In genomic region chr9:41611534-41612451, GRCm38 (mm10) we compare ENCODE assay signal across 7 mouse cellular contexts.
DNase-seq lines count a peak whose midpoint lies in the region; ATAC-seq and TF ChIP-seq lines count a peak whose summit lies in the region.

No protein-coding gene starts in this region.

- ATAC-seq in hematopoietic stem cell, adult 5-6 weeks (replicated peaks in 1 of 2; ENCODE audit: insufficient read depth in 1 of 2, low FRiP score in 2 of 2, low TSS enrichment in 1 of 2, low read depth in 1 of 2, poor library complexity in 2 of 2, severe bottlenecking in 2 of 2) = peak; percentile 67 to 81

- H3K9me3 ChIP-seq in CH12.LX (replicated peaks; ENCODE audit: low read length) = no peaks in the 10 kb centered on the region
- H3K9me3 ChIP-seq in embryonic facial prominence, embryonic 10.5 days = no peaks in the 10 kb centered on the region

- no peak for TF ChIP-seq POLR2A in CH12.LX (IDR thresholded peaks at IDR 0.05; ENCODE audit: low read depth, low read length)
- no peak for TF ChIP-seq POLR2A in myocyte (IDR thresholded peaks at IDR 0.05; ENCODE audit: insufficient read length, low read depth)

- TF ChIP-seq RAD21 in CH12.LX (IDR thresholded peaks at IDR 0.05; ENCODE audit: low read depth, low read length) = no peak

- H3K79me2 ChIP-seq in CH12.LX (replicated peaks; ENCODE audit: control insufficient read depth, extremely low read depth, insufficient read depth, poor library complexity, severe bottlenecking) = no peaks in the 10 kb centered on the region
- H3K79me2 ChIP-seq in myocyte (ENCODE audit: control insufficient read depth, insufficient read depth) = no peaks in the 10 kb centered on the region

- TF ChIP-seq EP300 in CH12.LX (IDR thresholded peaks at IDR 0.05; ENCODE audit: low read length) = no peak

- H3K27ac ChIP-seq in CH12.LX (ENCODE audit: insufficient read depth, low read depth) = no peak overlapping the region
- H3K27ac ChIP-seq in embryonic facial prominence, embryonic 10.5 days (replicated peaks) = peak overlapping the region; percentile 84

- H3ac ChIP-seq in myocyte (ENCODE audit: control insufficient read depth, insufficient read length) = no peak overlapping the region

- WGBS in embryonic facial prominence, embryonic 10.5 days = 19% methylated on average over 11 of the region's 11 CpGs

- DNase-seq in 3T3-L1 (ENCODE audit: low read depth, low spot score) (peak; percentile 93), CH12.LX (ENCODE audit: extremely low read depth) (peak; percentile 66)
- DNase-seq in embryonic facial prominence, embryonic 10.5 days (ENCODE audit: low spot score) = peak; percentile 85
- DNase-seq in left cerebral cortex, adult 9 months (ENCODE audit: low spot score in 2 of 2) = peak; percentile 45 to 70
- no peak for DNase-seq in spleen, adult 12 weeks (ENCODE audit: low spot score)

- no peaks in the 10 kb centered on the region for H3K36me3 ChIP-seq in CH12.LX (replicated peaks in 1 of 2; ENCODE audit: control insufficient read depth in 1 of 2, insufficient read depth in 1 of 2, low read length in 1 of 2)
- H3K36me3 ChIP-seq in embryonic facial prominence, embryonic 10.5 days (replicated peaks) = no peaks in the 10 kb centered on the region
- no peaks in the 10 kb centered on the region for H3K36me3 ChIP-seq in myocyte (ENCODE audit: control insufficient read depth, insufficient read depth)

- peaks cover 0 to 7% of the 10 kb centered on the region in 2 experiments; a peak in 1 of 4 replicates for H3K4me1 ChIP-seq in CH12.LX (ENCODE audit: control insufficient read depth in 1 of 2, insufficient read depth in 2 of 2)
- peaks cover 59% of the 10 kb centered on the region for H3K4me1 ChIP-seq in embryonic facial prominence, embryonic 10.5 days

- TF ChIP-seq CTCF in CH12.LX (conservative IDR thresholded peaks at IDR 0.05 in 1 of 2, IDR thresholded peaks at IDR 0.05 in 1 of 2; ENCODE audit: low read depth in 2 of 2, low read length in 2 of 2) = no peak

- no peaks in the 10 kb centered on the region for H3K27me3 ChIP-seq in CH12.LX (replicated peaks)
- no peaks in the 10 kb centered on the region for H3K27me3 ChIP-seq in embryonic facial prominence, embryonic 10.5 days (replicated peaks; ENCODE audit: low read depth, poor library complexity, severe bottlenecking)
- H3K27me3 ChIP-seq in myocyte (ENCODE audit: control insufficient read depth, insufficient read depth, insufficient read length) = no peaks in the 10 kb centered on the region

- no peak overlapping the region for H3K9ac ChIP-seq in CH12.LX (ENCODE audit: insufficient read depth, low read depth)

- dilution Hi-C loops in CH12.LX (cut with MboI; ENCODE audit: extremely low pct_ligation_motif_present, extremely low pct_unique_long_range_greater_than_20kb, low sequenced_read_pairs) = no loop called here

- in situ Hi-C loops in CH12.LX (cut with MboI; ENCODE audit: low pct_ligation_motif_present, low pct_unique_long_range_greater_than_20kb, low sequenced_read_pairs) = no loop called here

- H3K4me3 ChIP-seq in CH12.LX (replicated peaks in 1 of 3; ENCODE audit: low read depth in 2 of 3, low read length in 2 of 3, poor library complexity in 1 of 3) (no peak overlapping the region), myocyte (no peak overlapping the region)
- H3K4me3 ChIP-seq in embryonic facial prominence, embryonic 10.5 days = peak overlapping the region; percentile 37

- peak overlapping the region; percentile 9; the same call in 1 of the 2 replicates for H3K4me2 ChIP-seq in CH12.LX (ENCODE audit: insufficient read depth, low read depth, poor library complexity, severe bottlenecking)
- peak overlapping the region; percentile 69 for H3K4me2 ChIP-seq in myocyte (ENCODE audit: low read depth)

TF ChIP-seq in CH12.LX, 34 proteins besides CTCF, POLR2A, EP300 and RAD21:
- TF ChIP-seq ZNF384 (IDR thresholded peaks at IDR 0.05; ENCODE audit: low read depth, low read length) (peak; percentile 76), MXI1 (IDR thresholded peaks at IDR 0.05; ENCODE audit: low read depth, low read length) (no peak)

TF ChIP-seq in myocyte, 11 proteins besides CTCF, POLR2A, EP300 and RAD21:
- TF ChIP-seq POLR2AphosphoS2 (IDR thresholded peaks at IDR 0.05; ENCODE audit: insufficient read length, low read depth) = no peak
- TF ChIP-seq MAX (IDR thresholded peaks at IDR 0.05; ENCODE audit: low read depth) = no peak
- no peak for TF ChIP-seq TCF12 (IDR thresholded peaks at IDR 0.05; ENCODE audit: insufficient read depth, poor library complexity, severe bottlenecking)
- no peak for TF ChIP-seq E2F4 (IDR thresholded peaks at IDR 0.05; ENCODE audit: insufficient read depth)
- no peak for TF ChIP-seq CEBPB (IDR thresholded peaks at IDR 0.05; ENCODE audit: insufficient read depth, poor library complexity, severe bottlenecking)
- TF ChIP-seq MYOD1 (IDR thresholded peaks at IDR 0.05; ENCODE audit: control insufficient read depth in 1 of 3, insufficient read length in 2 of 3, low read depth in 2 of 3) = no peak
- no peak for TF ChIP-seq SRF (IDR thresholded peaks at IDR 0.05; ENCODE audit: control insufficient read depth, insufficient read length, low read depth)
- TF ChIP-seq REST (IDR thresholded peaks at IDR 0.05; ENCODE audit: insufficient read depth, insufficient read length) = no peak
- no peak for TF ChIP-seq MYOG (IDR thresholded peaks at IDR 0.05; ENCODE audit: control insufficient read depth in 1 of 3, insufficient read depth in 1 of 3, insufficient read length in 2 of 3, low read depth in 2 of 3)
- TF ChIP-seq TCF3 (IDR thresholded peaks at IDR 0.05; ENCODE audit: insufficient read length, low read depth) = no peak
- TF ChIP-seq USF1 (IDR thresholded peaks at IDR 0.05; ENCODE audit: low read depth) = no peak
